Mouse (Mus musculus): Measurements from ENCODE around the gene Cdc5l.

- TF ChIP-seq CTCF (IDR thresholded peaks at IDR 0.05; ENCODE audit: borderline replicate concordance, control insufficient read depth, extremely low read depth, insufficient read depth, low read length, poor library complexity): no peak
- TF ChIP-seq POLR2A (IDR thresholded peaks at IDR 0.05; ENCODE audit: control insufficient read depth, extremely low read depth, insufficient read depth, low read length, poor library complexity): no peak
Observed at GRCm38 (mm10) chr17:45452271-45452670, 18.7 kb upstream of the Cdc5l start.
